Mouse (Mus musculus): ENCODE data around the gene F5. TPM values are rescaled to one million over a fixed set of nuclear protein-coding genes. Genes with fewer than 3 reads are reported as not detected.

Gene F5
- polyA plus RNA-seq, 1 experiment, result 0.35 TPM

GRCm38 (mm10) chr1:164152836-164153235, 1.2 kb downstream of the F5 start:
- TF ChIP-seq CTCF (IDR thresholded peaks at IDR 0.05; ENCODE audit: extremely low read depth, insufficient read depth, low read length) (no peak), POLR2A (IDR thresholded peaks at IDR 0.05; ENCODE audit: extremely low read depth, insufficient read depth, low read length) (no peak)
- Histone ChIP-seq H3K4me3 (ENCODE audit: insufficient read depth, low read length) (no peak overlapping the region), H3K4me1 (ENCODE audit: control insufficient read depth, insufficient read depth, low read length) (no peaks in the 10 kb centered on the region), H3K27ac (ENCODE audit: insufficient read depth, low read length) (no peak overlapping the region)

GRCm38 (mm10) chr1:164154983-164155382, 3.3 kb downstream of the F5 start:
- Histone ChIP-seq H3K4me3 (ENCODE audit: insufficient read depth, low read length) (no peak overlapping the region), H3K27ac (ENCODE audit: insufficient read depth, low read length) (no peak overlapping the region), H3K4me1 (ENCODE audit: control insufficient read depth, insufficient read depth, low read length) (no peaks in the 10 kb centered on the region)
- TF ChIP-seq CTCF (IDR thresholded peaks at IDR 0.05; ENCODE audit: extremely low read depth, insufficient read depth, low read length) (no peak), POLR2A (IDR thresholded peaks at IDR 0.05; ENCODE audit: extremely low read depth, insufficient read depth, low read length) (no peak)

- TF ChIP-seq CTCF (IDR thresholded peaks at IDR 0.05; ENCODE audit: extremely low read depth, insufficient read depth, low read length), result no peak
- TF ChIP-seq POLR2A (IDR thresholded peaks at IDR 0.05; ENCODE audit: extremely low read depth, insufficient read depth, low read length), result no peak
- Histone ChIP-seq H3K4me3 (ENCODE audit: insufficient read depth, low read length) (no peak overlapping the region), H3K4me1 (ENCODE audit: control insufficient read depth, insufficient read depth, low read length) (no peaks in the 10 kb centered on the region), H3K27ac (ENCODE audit: insufficient read depth, low read length) (no peak overlapping the region)
Observed at GRCm38 (mm10) chr1:164158571-164158970, 6.9 kb downstream of the F5 start.

GRCm38 (mm10) chr1:164159781-164160180, 8.1 kb downstream of the F5 start:
- TF ChIP-seq POLR2A (IDR thresholded peaks at IDR 0.05; ENCODE audit: extremely low read depth, insufficient read depth, low read length) (no peak), CTCF (IDR thresholded peaks at IDR 0.05; ENCODE audit: extremely low read depth, insufficient read depth, low read length) (no peak)
- no peaks in the 10 kb centered on the region for H3K4me1 ChIP-seq (ENCODE audit: control insufficient read depth, insufficient read depth, low read length)
- no peak overlapping the region for H3K4me3 ChIP-seq (ENCODE audit: insufficient read depth, low read length)
- H3K27ac ChIP-seq (ENCODE audit: insufficient read depth, low read length), result no peak overlapping the region

GRCm38 (mm10) chr1:164162745-164163144, 11.1 kb downstream of the F5 start:
- no peak for TF ChIP-seq CTCF (IDR thresholded peaks at IDR 0.05; ENCODE audit: extremely low read depth, insufficient read depth, low read length)
- TF ChIP-seq POLR2A (IDR thresholded peaks at IDR 0.05; ENCODE audit: extremely low read depth, insufficient read depth, low read length), result no peak
- no peak overlapping the region for H3K4me3 ChIP-seq (ENCODE audit: insufficient read depth, low read length)
- H3K27ac ChIP-seq (ENCODE audit: insufficient read depth, low read length), result no peak overlapping the region
- no peaks in the 10 kb centered on the region for H3K4me1 ChIP-seq (ENCODE audit: control insufficient read depth, insufficient read depth, low read length)

- Histone ChIP-seq H3K27ac (ENCODE audit: insufficient read depth, low read length) (no peak overlapping the region), H3K4me3 (ENCODE audit: insufficient read depth, low read length) (no peak overlapping the region), H3K4me1 (ENCODE audit: control insufficient read depth, insufficient read depth, low read length) (no peaks in the 10 kb centered on the region)
- TF ChIP-seq POLR2A (IDR thresholded peaks at IDR 0.05; ENCODE audit: extremely low read depth, insufficient read depth, low read length) (no peak), CTCF (IDR thresholded peaks at IDR 0.05; ENCODE audit: extremely low read depth, insufficient read depth, low read length) (no peak)
Observed at GRCm38 (mm10) chr1:164168818-164169217, 17.2 kb downstream of the F5 start.

- TF ChIP-seq CTCF (IDR thresholded peaks at IDR 0.05; ENCODE audit: extremely low read depth, insufficient read depth, low read length) (no peak), POLR2A (IDR thresholded peaks at IDR 0.05; ENCODE audit: extremely low read depth, insufficient read depth, low read length) (no peak)
- Histone ChIP-seq H3K4me1 (ENCODE audit: control insufficient read depth, insufficient read depth, low read length) (no peaks in the 10 kb centered on the region), H3K4me3 (ENCODE audit: insufficient read depth, low read length) (no peak overlapping the region), H3K27ac (ENCODE audit: insufficient read depth, low read length) (no peak overlapping the region)
Observed at GRCm38 (mm10) chr1:164170434-164170833, 18.8 kb downstream of the F5 start.

GRCm38 (mm10) chr1:164173145-164173544, 21.5 kb downstream of the F5 start:
- Histone ChIP-seq H3K4me1 (ENCODE audit: control insufficient read depth, insufficient read depth, low read length) (no peaks in the 10 kb centered on the region), H3K27ac (ENCODE audit: insufficient read depth, low read length) (no peak overlapping the region), H3K4me3 (ENCODE audit: insufficient read depth, low read length) (no peak overlapping the region)
- TF ChIP-seq POLR2A (IDR thresholded peaks at IDR 0.05; ENCODE audit: extremely low read depth, insufficient read depth, low read length), result no peak
- TF ChIP-seq CTCF (IDR thresholded peaks at IDR 0.05; ENCODE audit: extremely low read depth, insufficient read depth, low read length), result no peak

GRCm38 (mm10) chr1:164176856-164177255, 25.2 kb downstream of the F5 start:
- Histone ChIP-seq H3K27ac (ENCODE audit: insufficient read depth, low read length) (no peak overlapping the region), H3K4me1 (ENCODE audit: control insufficient read depth, insufficient read depth, low read length) (no peaks in the 10 kb centered on the region), H3K4me3 (ENCODE audit: insufficient read depth, low read length) (no peak overlapping the region)
- TF ChIP-seq CTCF (IDR thresholded peaks at IDR 0.05; ENCODE audit: extremely low read depth, insufficient read depth, low read length), result no peak
- TF ChIP-seq POLR2A (IDR thresholded peaks at IDR 0.05; ENCODE audit: extremely low read depth, insufficient read depth, low read length), result no peak

GRCm38 (mm10) chr1:164178429-164178828, 26.8 kb downstream of the F5 start:
- Histone ChIP-seq H3K27ac (ENCODE audit: insufficient read depth, low read length) (no peak overlapping the region), H3K4me1 (ENCODE audit: control insufficient read depth, insufficient read depth, low read length) (no peaks in the 10 kb centered on the region), H3K4me3 (ENCODE audit: insufficient read depth, low read length) (no peak overlapping the region)
- TF ChIP-seq POLR2A (IDR thresholded peaks at IDR 0.05; ENCODE audit: extremely low read depth, insufficient read depth, low read length) (no peak), CTCF (IDR thresholded peaks at IDR 0.05; ENCODE audit: extremely low read depth, insufficient read depth, low read length) (no peak)
